Mouse (Mus musculus): ENCODE results near the gene Cstb. TPM values are rescaled to one million over a fixed set of nuclear protein-coding genes. Genes with fewer than 3 reads are reported as not detected.

Cstb gene
- total and polyA plus RNA-seq, 3 experiments, result 71.9 to 76.7 TPM; not detected in 1

DNA sequence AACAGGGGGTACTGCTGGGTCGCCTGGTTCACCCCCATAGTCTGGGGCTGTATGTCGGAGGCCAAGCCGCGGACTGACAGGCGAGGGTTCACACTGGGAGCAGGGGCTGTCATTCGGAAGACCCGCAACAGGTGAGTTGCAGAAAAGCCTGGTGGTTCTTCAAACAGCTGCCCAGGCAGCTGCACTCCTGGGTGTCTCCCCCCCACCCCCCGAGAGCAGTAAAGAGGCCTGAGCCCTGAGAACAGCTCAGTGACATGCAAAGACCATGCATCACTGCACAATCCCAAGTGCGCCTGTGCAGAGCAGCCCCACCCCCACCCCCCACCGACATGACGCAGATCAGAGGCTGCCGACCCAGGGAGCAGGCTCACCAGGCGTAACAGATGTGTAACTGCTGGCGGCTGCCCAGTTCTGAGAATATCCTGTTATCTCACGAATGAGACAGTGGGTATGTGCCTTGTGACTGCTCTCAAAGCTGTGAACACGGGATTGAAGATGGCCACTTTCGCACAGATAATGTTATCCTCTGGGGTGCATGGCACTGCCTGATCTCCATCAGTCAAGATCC, 26.3 kb upstream of the Cstb start (continued):
- TF ChIP-seq MAZ (IDR thresholded peaks at IDR 0.05; ENCODE audit: low read depth, low read length), result no peak
- TF ChIP-seq ZC3H11A (IDR thresholded peaks at IDR 0.05; ENCODE audit: low read depth, low read length), result no peak
- TF ChIP-seq BHLHE40 (IDR thresholded peaks at IDR 0.05; ENCODE audit: borderline replicate concordance, low read depth, low read length), result 0 out of 2 replicates have a peak, but pooled peaks have one; percentile 27
- TF ChIP-seq MYB (IDR thresholded peaks at IDR 0.05; ENCODE audit: low read depth, low read length), result peak; percentile 13; the same call in 1 of the 2 replicates
- no peak for TF ChIP-seq TBP (IDR thresholded peaks at IDR 0.05; ENCODE audit: low read depth, low read length)
- 0 out of 2 replicates have a peak, but pooled peaks have one; percentile 30 for TF ChIP-seq RCOR1 (IDR thresholded peaks at IDR 0.05; ENCODE audit: low read depth, low read length)
- no peak for TF ChIP-seq USF2 (IDR thresholded peaks at IDR 0.05; ENCODE audit: borderline replicate concordance in 1 of 2, insufficient read depth in 1 of 2, low read depth in 1 of 2, low read length in 2 of 2)
- TF ChIP-seq POLR2AphosphoS5 (IDR thresholded peaks at IDR 0.05; ENCODE audit: borderline replicate concordance, low read depth, low read length), result no peak
- TF ChIP-seq ZNF384 (IDR thresholded peaks at IDR 0.05; ENCODE audit: low read depth, low read length), result no peak
- TF ChIP-seq MAFK (IDR thresholded peaks at IDR 0.05; ENCODE audit: borderline replicate concordance, low read depth, low read length), result no peak
- no peak for TF ChIP-seq MYC (IDR thresholded peaks at IDR 0.05; ENCODE audit: low read depth, low read length)
- no peak for TF ChIP-seq E2F4 (IDR thresholded peaks at IDR 0.05; ENCODE audit: borderline replicate concordance, low read depth, low read length)
- TF ChIP-seq NELFE (IDR thresholded peaks at IDR 0.05; ENCODE audit: low read depth, low read length), result no peak
- TF ChIP-seq ZMIZ1 (IDR thresholded peaks at IDR 0.05; ENCODE audit: low read depth, low read length), result no peak
- peak in 1 of 2 experiments; percentile 65; a peak in 2 of 4 replicates for TF ChIP-seq EP300 (IDR thresholded peaks at IDR 0.05; ENCODE audit: low read depth in 1 of 2, low read length in 2 of 2)

- Histone ChIP-seq H3K4me3 (ENCODE audit: control insufficient read depth in 1 of 2, insufficient read depth in 1 of 2, low read depth in 2 of 2, low read length in 2 of 2) (no peak overlapping the region), H3K79me2 (ENCODE audit: control insufficient read depth, insufficient read depth, low read length, poor library complexity) (no peaks in the 10 kb centered on the region), H3K27me3 (ENCODE audit: control insufficient read depth in 1 of 2, insufficient read depth in 2 of 2, low read length in 2 of 2) (no peaks in the 10 kb centered on the region), H3K36me3 (ENCODE audit: control insufficient read depth in 1 of 2, insufficient read depth in 2 of 2, low read length in 2 of 2) (peaks cover 3 to 8% of the 10 kb centered on the region in 2 experiments), H3K9me3 (replicated peaks; ENCODE audit: insufficient read depth, low read length) (no peaks in the 10 kb centered on the region), H3K4me1 (ENCODE audit: control insufficient read depth in 1 of 2, insufficient read depth in 2 of 2, low read length in 2 of 2) (peaks cover 0 to 15% of the 10 kb centered on the region in 2 experiments; a peak in 2 of 4 replicates), H3K27ac (ENCODE audit: control insufficient read depth, low read depth, low read length) (no peak overlapping the region), H3K9ac (ENCODE audit: control insufficient read depth, low read depth, low read length, poor library complexity, severe bottlenecking) (no peak overlapping the region)
- TF ChIP-seq POLR2AphosphoS5 (IDR thresholded peaks at IDR 0.05; ENCODE audit: borderline replicate concordance, low read depth, low read length), result no peak
- TF ChIP-seq E2F4 (IDR thresholded peaks at IDR 0.05; ENCODE audit: borderline replicate concordance, low read depth, low read length), result no peak
- TF ChIP-seq GATA1 (IDR thresholded peaks at IDR 0.05; ENCODE audit: low read depth, low read length), result no peak
- TF ChIP-seq NRF1 (IDR thresholded peaks at IDR 0.05; ENCODE audit: insufficient read depth, low read depth, low read length, poor library complexity, severe bottlenecking), result no peak
- no peak for TF ChIP-seq ELF1 (IDR thresholded peaks at IDR 0.05; ENCODE audit: low read depth, low read length)
- TF ChIP-seq MAFK (IDR thresholded peaks at IDR 0.05; ENCODE audit: borderline replicate concordance, low read depth, low read length), result no peak
- no peak for TF ChIP-seq ZNF384 (IDR thresholded peaks at IDR 0.05; ENCODE audit: low read depth, low read length)
- TF ChIP-seq MAZ (IDR thresholded peaks at IDR 0.05; ENCODE audit: low read depth, low read length), result no peak
- TF ChIP-seq CHD2 (IDR thresholded peaks at IDR 0.05; ENCODE audit: low read length), result no peak
- no peak for TF ChIP-seq ZKSCAN1 (IDR thresholded peaks at IDR 0.05; ENCODE audit: low read depth, low read length)
- no peak for TF ChIP-seq EP300 (IDR thresholded peaks at IDR 0.05; ENCODE audit: low read depth in 1 of 2, low read length in 2 of 2)
- no peak for TF ChIP-seq MYB (IDR thresholded peaks at IDR 0.05; ENCODE audit: low read depth, low read length)
- TF ChIP-seq CTCF (IDR thresholded peaks at IDR 0.05 in 2 of 3, conservative IDR thresholded peaks at IDR 0.05 in 1 of 3; ENCODE audit: control insufficient read depth in 1 of 3, insufficient read depth in 1 of 3, low read depth in 2 of 3, low read length in 3 of 3, poor library complexity in 1 of 3, severe bottlenecking in 1 of 3), result no peak
- no peak for TF ChIP-seq USF2 (IDR thresholded peaks at IDR 0.05; ENCODE audit: borderline replicate concordance in 1 of 2, insufficient read depth in 1 of 2, low read depth in 1 of 2, low read length in 2 of 2)
- TF ChIP-seq TCF12 (IDR thresholded peaks at IDR 0.05; ENCODE audit: low read depth, low read length), result no peak
- TF ChIP-seq HCFC1 (IDR thresholded peaks at IDR 0.05; ENCODE audit: low read depth, low read length), result no peak
- DNase-seq (ENCODE audit: low read depth, low spot score), result no peak
Observed at GRCm38 (mm10) chr10:78401127-78401526, 24.3 kb upstream of the Cstb start.
